Mouse (Mus musculus): ENCODE results near the gene Fgfbp1. TPM values are rescaled to one million over a fixed set of nuclear protein-coding genes. Genes with fewer than 3 reads are reported as not detected.

Gene Fgfbp1
- polyA plus RNA-seq, 1 experiment from 2014 or later = 12.1 TPM

DNA sequence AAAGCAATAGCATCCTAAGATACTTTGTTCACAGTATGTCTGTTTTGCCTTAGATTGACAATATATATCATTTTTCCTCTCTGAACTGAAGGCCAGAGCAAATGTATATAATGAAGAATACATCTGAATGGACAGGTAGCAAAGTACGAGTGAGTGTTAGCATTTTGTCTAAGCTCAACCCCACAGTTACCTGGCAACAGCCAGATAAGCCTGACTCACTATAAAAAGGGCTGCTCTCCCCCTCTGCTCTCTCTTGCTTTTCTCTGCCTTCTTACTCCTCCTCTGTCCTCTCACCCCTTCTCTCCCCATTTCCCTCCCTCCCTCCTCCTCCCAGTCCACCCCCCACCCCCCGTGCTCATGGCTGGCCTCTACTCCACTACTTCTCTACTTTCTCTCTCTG lies 48.3 kb downstream of the Fgfbp1 start:
- Histone ChIP-seq H3K4me2 (no peak overlapping the region), H3K27me3 (ENCODE audit: insufficient read depth, low read length) (no peaks in the 10 kb centered on the region), H3K36me3 (ENCODE audit: insufficient read depth) (no peaks in the 10 kb centered on the region), H3K4me3 (ENCODE audit: low read depth, low read length) (no peak overlapping the region), H3K4me1 (ENCODE audit: insufficient read depth) (no peaks in the 10 kb centered on the region), H3K9me3 (ENCODE audit: low read depth, low read length) (no peaks in the 10 kb centered on the region), H3K9ac (no peak overlapping the region), H3K27ac (ENCODE audit: low read depth) (no peak overlapping the region)
- no peak for TF ChIP-seq CTCF (IDR thresholded peaks at IDR 0.05; ENCODE audit: low read depth)
- DNase-seq (no peak), ATAC-seq (ENCODE audit: insufficient read depth) (no peak)
- 35% methylated on average over 2 of the region's 2 CpGs for WGBS

Other genes starting within 250 kb of the Fgfbp1 start
- gene Bst1, start 162.9 kb downstream of the Fgfbp1 start, polyA plus RNA-seq (2014; fragmentation: Nextera tagmentation; extraction: Ambion mirVana) = 0.82 and 1.2 TPM in 2 replicates
- 73.2 and 76.7 TPM in 2 replicates for gene Fbxl5, start 160.1 kb downstream of the Fgfbp1 start, polyA plus RNA-seq (2014; fragmentation: Nextera tagmentation; extraction: Ambion mirVana)
- 23.0 and 26.9 TPM in 2 replicates for gene Cd38, start 113.2 kb downstream of the Fgfbp1 start, polyA plus RNA-seq (2014; fragmentation: Nextera tagmentation; extraction: Ambion mirVana)
- 0.61 and 0.66 TPM in 2 replicates for gene Gm7879, start 68.6 kb downstream of the Fgfbp1 start, polyA plus RNA-seq (2014; fragmentation: Nextera tagmentation; extraction: Ambion mirVana)
- 58.0 and 60.1 TPM in 2 replicates for gene Prom1, start 120.3 kb upstream of the Fgfbp1 start, polyA plus RNA-seq (2014; fragmentation: Nextera tagmentation; extraction: Ambion mirVana)
- 40.0 and 41.0 TPM in 2 replicates for gene Tapt1, start 244.8 kb upstream of the Fgfbp1 start, polyA plus RNA-seq (2014; fragmentation: Nextera tagmentation; extraction: Ambion mirVana)

All from lung, embryonic 14.5 days (tissue).